Mouse (Mus musculus) stomach, embryonic 14.5 days (tissue): ENCODE results near the gene Srcap. TPM values are rescaled to one million over a fixed set of nuclear protein-coding genes. Genes with fewer than 3 reads are reported as not detected.
"Not testable (repeated sequence)": the region's sequence is repeated elsewhere in the genome, so short reads cannot be mapped to it uniquely, and the experiment has no call there.

Experiments used
- ATAC-seq: fragments of 200-750 bp; cut with Nextera tagmentation; 2 replicates; pipeline ENCODE4 v1.8.0; 2017; ENCODE audit warnings: low read depth, moderate TSS enrichment; ENCODE audit not compliant: insufficient number of reproducible peaks, insufficient read depth, low FRiP score
- H3K27ac ChIP-seq: fragments of 300-500 bp; sonication (generic); 2 replicates; pipeline ENCODE4 v1.5.1; 2014; ENCODE audit warnings: mild to moderate bottlenecking, low read length, moderate library complexity, mixed read lengths
- H3K27me3 ChIP-seq: fragments of 300-500 bp; sonication (generic); 2 replicates; pipeline ENCODE4 v1.6.1; 2014; ENCODE audit warnings: low read length, control low read depth, mixed read lengths; ENCODE audit not compliant: control insufficient read depth, insufficient read depth
- H3K36me3 ChIP-seq: fragments of 300-500 bp; sonication (generic); 2 replicates; pipeline ENCODE4 v1.6.1; 2014; ENCODE audit warnings: mild to moderate bottlenecking, control low read depth, low read length, moderate library complexity, mixed read lengths; ENCODE audit not compliant: control insufficient read depth, insufficient read depth
- H3K4me1 ChIP-seq: fragments of 300-500 bp; sonication (generic); 2 replicates; pipeline ENCODE4 v1.6.1; 2014; ENCODE audit warnings: low read length, control low read depth, mixed read lengths; ENCODE audit not compliant: control insufficient read depth, insufficient read depth
- H3K4me2 ChIP-seq: fragments of 300-500 bp; sonication (generic); replicated peaks from 2 replicates; pipeline ENCODE4 v1.6.1; 2014; ENCODE audit warnings: low read depth, low read length, control low read depth
- H3K4me3 ChIP-seq: fragments of 300-500 bp; sonication (generic); 2 replicates; pipeline ENCODE4 v1.5.1; 2014; ENCODE audit warnings: low read depth, low read length, control low read depth
- H3K9ac ChIP-seq: fragments of 300-500 bp; sonication (generic); replicated peaks from 2 replicates; pipeline ENCODE4 v1.6.1; 2014; ENCODE audit warnings: low read depth, mild to moderate bottlenecking, control low read depth, low read length, moderate library complexity, mixed read lengths
- H3K9me3 ChIP-seq: fragments of 300-500 bp; sonication (generic); 2 replicates; pipeline ENCODE4 v1.6.1; 2016; ENCODE audit warnings: low read depth, low read length, control low read depth; ENCODE audit not compliant: control insufficient read depth
- WGBS: fragments of 180-500 bp; shearing (Covaris S2); extraction: QIAGEN DNeasy Blood & Tissue Kit; methylation state at CpG from one replicate; pipeline ENCODE4 v1.1.7; 2014; 5-methylcytosine and 5-hydroxymethylcytosine counted together
- polyA plus RNA-seq: library from polyadenylated mRNA; unstranded; fragments of >200 nt; fragmentation: Nextera tagmentation; extraction: Ambion mirVana; gene quantifications from 2 replicates; pipeline ENCODE4 v1.2.1, GENCODE M21; 2014

Srcap gene
- polyA plus RNA-seq, 1 experiment from 2014 or later = 65.2 TPM

- no peaks in the 10 kb centered on the region for H3K27me3 ChIP-seq
- H3K36me3 ChIP-seq = peaks cover 44% of the 10 kb centered on the region
- H3K4me3 ChIP-seq = peak overlapping the region; percentile 95
- WGBS = 5% methylated on average over 47 of the region's 48 CpGs
- H3K9ac ChIP-seq = peak overlapping the region; percentile 85
- ATAC-seq = no peak
- peaks cover 19% of the 10 kb centered on the region for H3K4me1 ChIP-seq
- H3K27ac ChIP-seq = peak overlapping the region; percentile 92
- peak overlapping the region; percentile 98 for H3K4me2 ChIP-seq
- H3K9me3 ChIP-seq = no peaks in the 10 kb centered on the region
Observed at GRCm38 (mm10) chr7:127479318-127480225, 32.2 kb upstream of the Srcap start.

- Histone ChIP-seq H3K9me3 (no peaks in the 10 kb centered on the region), H3K36me3 (peaks cover 44% of the 10 kb centered on the region), H3K27ac (peak overlapping the region; percentile 11; the same call in 1 of the 2 replicates), H3K4me1 (peaks cover 19% of the 10 kb centered on the region), H3K4me2 (peak overlapping the region; percentile 98), H3K27me3 (no peaks in the 10 kb centered on the region), H3K4me3 (peak overlapping the region; percentile 95), H3K9ac (peak overlapping the region; percentile 85)
- WGBS = 60% methylated on average over 2 of the region's 2 CpGs
- ATAC-seq = no peak
Observed at GRCm38 (mm10) chr7:127480321-127480720, 31.5 kb upstream of the Srcap start.

GRCm38 (mm10) chr7:127485416-127485815 is 26.4 kb upstream of the Srcap start:
- H3K36me3 ChIP-seq = peaks cover 83% of the 10 kb centered on the region
- H3K27ac ChIP-seq = no peak overlapping the region
- no peak for ATAC-seq
- H3K4me2 ChIP-seq = no peak overlapping the region
- H3K4me3 ChIP-seq = no peak overlapping the region
- WGBS = 87% methylated on average over 5 of the region's 5 CpGs
- no peaks in the 10 kb centered on the region for H3K27me3 ChIP-seq
- H3K9ac ChIP-seq = no peak overlapping the region
- no peaks in the 10 kb centered on the region for H3K9me3 ChIP-seq
- peaks cover 5% of the 10 kb centered on the region for H3K4me1 ChIP-seq

GRCm38 (mm10) chr7:127488364-127488763 is 23.4 kb upstream of the Srcap start:
- H3K4me2 ChIP-seq, H3K4me3 ChIP-seq, H3K4me1 ChIP-seq, H3K9me3 ChIP-seq, H3K27ac ChIP-seq, H3K9ac ChIP-seq, ATAC-seq, H3K27me3 ChIP-seq: not testable (repeated sequence)
- 80% methylated on average over 4 of the region's 5 CpGs for WGBS
- H3K36me3 ChIP-seq = peaks cover 78% of the 10 kb centered on the region

GRCm38 (mm10) chr7:127489982-127490381 is 21.8 kb upstream of the Srcap start:
- H3K4me2 ChIP-seq = no peak overlapping the region
- WGBS = 94% methylated on average over 7 of the region's 7 CpGs
- H3K27ac ChIP-seq = no peak overlapping the region
- H3K9ac ChIP-seq = no peak overlapping the region
- H3K4me1 ChIP-seq = no peaks in the 10 kb centered on the region
- H3K36me3 ChIP-seq = peaks cover 68% of the 10 kb centered on the region
- no peaks in the 10 kb centered on the region for H3K9me3 ChIP-seq
- H3K27me3 ChIP-seq = no peaks in the 10 kb centered on the region
- ATAC-seq = no peak
- no peak overlapping the region for H3K4me3 ChIP-seq

- Histone ChIP-seq H3K4me3 (no peak overlapping the region), H3K4me2 (no peak overlapping the region), H3K9me3 (no peaks in the 10 kb centered on the region), H3K27ac (no peak overlapping the region), H3K9ac (no peak overlapping the region), H3K4me1 (no peaks in the 10 kb centered on the region), H3K36me3 (peaks cover 50% of the 10 kb centered on the region), H3K27me3 (no peaks in the 10 kb centered on the region)
- no peak for ATAC-seq
- 68% methylated on average over 3 of the region's 3 CpGs for WGBS
Observed at GRCm38 (mm10) chr7:127491846-127492245, 19.9 kb upstream of the Srcap start.

GRCm38 (mm10) chr7:127494648-127495047 is 17.1 kb upstream of the Srcap start:
- no peak for ATAC-seq
- Histone ChIP-seq H3K36me3 (peaks cover 25% of the 10 kb centered on the region), H3K4me3 (no peak overlapping the region), H3K27ac (no peak overlapping the region), H3K27me3 (no peaks in the 10 kb centered on the region), H3K9ac (no peak overlapping the region), H3K4me1 (no peaks in the 10 kb centered on the region), H3K9me3 (no peaks in the 10 kb centered on the region), H3K4me2 (no peak overlapping the region)

GRCm38 (mm10) chr7:127497382-127497781 is 14.4 kb upstream of the Srcap start:
- H3K4me1 ChIP-seq = no peaks in the 10 kb centered on the region
- H3K4me2 ChIP-seq = no peak overlapping the region
- H3K36me3 ChIP-seq = no peaks in the 10 kb centered on the region; the same call in 1 of the 2 replicates
- H3K4me3 ChIP-seq = no peak overlapping the region
- H3K9ac ChIP-seq = no peak overlapping the region
- WGBS = 70% methylated on average over 2 of the region's 2 CpGs
- no peaks in the 10 kb centered on the region for H3K9me3 ChIP-seq
- no peaks in the 10 kb centered on the region for H3K27me3 ChIP-seq
- H3K27ac ChIP-seq = no peak overlapping the region
- no peak for ATAC-seq
